Mouse (Mus musculus) limb, embryonic 11.5 days (tissue): ENCODE data around the gene Eva1a. TPM values are rescaled to one million over a fixed set of nuclear protein-coding genes. Genes with fewer than 3 reads are reported as not detected.

Source experiments
- ATAC-seq: fragments of 200-750 bp; cut with Nextera tagmentation; 2 replicates; pipeline ENCODE4 v1.8.0; 2017; ENCODE audit warnings: low read depth; ENCODE audit not compliant: insufficient number of reproducible peaks, low FRiP score, low TSS enrichment
- DNase-seq: peaks from one replicate; pipeline ENCODE4 v3.0.0-alpha.2; 2015; ENCODE audit warnings: low spot score
- H3K27ac ChIP-seq: fragments of 300-500 bp; sonication (generic); replicated peaks from 2 replicates; pipeline ENCODE4 v1.5.1; 2014; ENCODE audit warnings: low read depth, mild to moderate bottlenecking, low read length
- H3K27me3 ChIP-seq: fragments of 300-500 bp; sonication (generic); 2 replicates; pipeline ENCODE4 v1.6.1; 2014; ENCODE audit warnings: mild to moderate bottlenecking, low read length, mixed read lengths; ENCODE audit not compliant: control insufficient read depth, insufficient read depth
- H3K36me3 ChIP-seq: fragments of 300-500 bp; sonication (generic); 2 replicates; pipeline ENCODE4 v1.6.1; 2014; ENCODE audit warnings: mild to moderate bottlenecking, low read length, moderate library complexity, mixed read lengths; ENCODE audit not compliant: control insufficient read depth, insufficient read depth
- H3K4me1 ChIP-seq: fragments of 300-500 bp; sonication (generic); 2 replicates; pipeline ENCODE4 v1.6.1; 2014; ENCODE audit warnings: low read length, mixed read lengths; ENCODE audit not compliant: control insufficient read depth, insufficient read depth
- H3K4me2 ChIP-seq: fragments of 300-500 bp; sonication (generic); 2 replicates; pipeline ENCODE4 v1.6.1; 2014; ENCODE audit warnings: low read depth, mild to moderate bottlenecking, moderate library complexity; ENCODE audit not compliant: severe bottlenecking
- H3K4me3 ChIP-seq: fragments of 300-500 bp; sonication (generic); 2 replicates; pipeline ENCODE4 v1.5.1; 2014; ENCODE audit warnings: low read depth, low read length
- H3K9ac ChIP-seq: fragments of 300-500 bp; sonication (generic); 2 replicates; pipeline ENCODE4 v1.6.1; 2014; ENCODE audit warnings: mild to moderate bottlenecking, low read length
- H3K9me3 ChIP-seq: fragments of 300-500 bp; sonication (generic); 2 replicates; pipeline ENCODE4 v1.6.1; 2016; ENCODE audit warnings: low read length; ENCODE audit not compliant: control insufficient read depth
- WGBS: fragments of 180-500 bp; shearing (Covaris S2); extraction: QIAGEN DNeasy Blood & Tissue Kit; methylation state at CpG from one replicate; pipeline ENCODE4 v1.1.7; 2014; 5-methylcytosine and 5-hydroxymethylcytosine counted together
- polyA plus RNA-seq: library from polyadenylated mRNA; unstranded; fragments of >200 nt; fragmentation: Nextera tagmentation; extraction: Ambion mirVana; gene quantifications from 2 replicates; pipeline ENCODE4 v1.2.1, GENCODE M21; 2014

The Eva1a gene
- polyA plus RNA-seq, 1 experiment from 2014 or later: 19.7 TPM

- Histone ChIP-seq H3K27ac (no peak overlapping the region), H3K4me1 (0 out of 2 replicates have a peak, but pooled peaks cover 3% of the 10 kb centered on the region), H3K9ac (no peak overlapping the region), H3K4me3 (no peak overlapping the region), H3K9me3 (no peaks in the 10 kb centered on the region), H3K36me3 (no peaks in the 10 kb centered on the region), H3K4me2 (no peak overlapping the region), H3K27me3 (no peaks in the 10 kb centered on the region)
- ATAC-seq (peak; percentile 74; the same call in 1 of the 2 replicates), DNase-seq (peak; percentile 73)
- 24% methylated on average over 16 of the region's 16 CpGs for WGBS
These were observed 78.7 kb downstream of the Eva1a start for GRCm38 (mm10) chr6:82119322-82120162.

- no peaks in the 10 kb centered on the region for H3K36me3 ChIP-seq
- H3K4me1 ChIP-seq: no peaks in the 10 kb centered on the region
- 84% methylated on average over 2 of the region's 2 CpGs for WGBS
- no peaks in the 10 kb centered on the region for H3K9me3 ChIP-seq
- ATAC-seq: no peak
- H3K4me3 ChIP-seq: no peak overlapping the region
- H3K4me2 ChIP-seq: no peak overlapping the region
- H3K27me3 ChIP-seq: no peaks in the 10 kb centered on the region
- no peak overlapping the region for H3K9ac ChIP-seq
- DNase-seq: no peak
- no peak overlapping the region for H3K27ac ChIP-seq
These were observed 84.3 kb downstream of the Eva1a start for GRCm38 (mm10) chr6:82125134-82125533.

GRCm38 (mm10) chr6:82127827-82128226, 87.0 kb downstream of the Eva1a start:
- no peak for ATAC-seq
- 73% methylated on average over 9 of the region's 9 CpGs for WGBS
- H3K27ac ChIP-seq: no peak overlapping the region

GRCm38 (mm10) chr6:82129630-82130217, 88.9 kb downstream of the Eva1a start:
- WGBS: 75% methylated on average over 9 of the region's 9 CpGs
- DNase-seq (no peak), ATAC-seq (no peak)
- Histone ChIP-seq H3K27me3 (no peaks in the 10 kb centered on the region), H3K9ac (no peak overlapping the region), H3K4me2 (no peak overlapping the region), H3K4me1 (no peaks in the 10 kb centered on the region), H3K9me3 (no peaks in the 10 kb centered on the region), H3K36me3 (no peaks in the 10 kb centered on the region), H3K27ac (no peak overlapping the region), H3K4me3 (no peak overlapping the region)

More at GRCm38 (mm10) chr6:82127827-82128226, 87.0 kb downstream of the Eva1a start:
- Histone ChIP-seq H3K27me3 (no peaks in the 10 kb centered on the region), H3K9me3 (no peaks in the 10 kb centered on the region), H3K4me3 (no peak overlapping the region), H3K4me1 (no peaks in the 10 kb centered on the region), H3K9ac (no peak overlapping the region), H3K4me2 (no peak overlapping the region), H3K36me3 (no peaks in the 10 kb centered on the region)
- no peak for DNase-seq

- Histone ChIP-seq H3K9ac (no peak overlapping the region), H3K27me3 (no peaks in the 10 kb centered on the region), H3K4me1 (no peaks in the 10 kb centered on the region), H3K36me3 (no peaks in the 10 kb centered on the region), H3K4me2 (no peak overlapping the region), H3K4me3 (no peak overlapping the region), H3K9me3 (no peaks in the 10 kb centered on the region), H3K27ac (no peak overlapping the region)
- WGBS: 72% methylated on average over 13 of the region's 13 CpGs
- DNase-seq (no peak), ATAC-seq (no peak)
These were observed 92.2 kb downstream of the Eva1a start for GRCm38 (mm10) chr6:82132876-82133591.

GRCm38 (mm10) chr6:82133592-82133978, 92.7 kb downstream of the Eva1a start:
- H3K36me3 ChIP-seq: no peaks in the 10 kb centered on the region
- DNase-seq (no peak), ATAC-seq (no peak)
- no peak overlapping the region for H3K27ac ChIP-seq
- no peak overlapping the region for H3K4me3 ChIP-seq
- no peaks in the 10 kb centered on the region for H3K4me1 ChIP-seq
- no peaks in the 10 kb centered on the region for H3K27me3 ChIP-seq
- WGBS: 77% methylated on average over 7 of the region's 7 CpGs
- H3K9ac ChIP-seq: no peak overlapping the region
- H3K9me3 ChIP-seq: no peaks in the 10 kb centered on the region
- H3K4me2 ChIP-seq: no peak overlapping the region

- DNase-seq (no peak), ATAC-seq (no peak)
- Histone ChIP-seq H3K9ac (no peak overlapping the region), H3K4me1 (no peaks in the 10 kb centered on the region), H3K4me3 (no peak overlapping the region), H3K4me2 (no peak overlapping the region), H3K36me3 (no peaks in the 10 kb centered on the region), H3K27me3 (no peaks in the 10 kb centered on the region), H3K27ac (no peak overlapping the region), H3K9me3 (no peaks in the 10 kb centered on the region)
- WGBS: 68% methylated on average over 13 of the region's 13 CpGs
These were observed 95.3 kb downstream of the Eva1a start for GRCm38 (mm10) chr6:82135959-82136712.
